Mouse (Mus musculus) layer of hippocampus, adult 9-11 months (tissue): ENCODE data around the gene Nrtn.

Source experiments
- DNase-seq: peaks from one replicate; pipeline ENCODE4 v3.0.0; 2022

Nrtn gene

GRCm38 (mm10) chr17:56761991-56762410, 4.7 kb upstream of the Nrtn start:
- peak; percentile 89 for DNase-seq

- no peak for DNase-seq
Observed at GRCm38 (mm10) chr17:56761077-56761476, 3.7 kb upstream of the Nrtn start.

GRCm38 (mm10) chr17:56759261-56759660, 1.9 kb upstream of the Nrtn start:
- DNase-seq, result no peak

GRCm38 (mm10) chr17:56758132-56758531, 802 bp upstream of the Nrtn start:
- peak; percentile 67 for DNase-seq

- DNase-seq, result no peak
Observed at GRCm38 (mm10) chr17:56756703-56757399, 479 bp downstream of the Nrtn start.

- DNase-seq, result no peak
Observed at GRCm38 (mm10) chr17:56754271-56755185, 2.8 kb downstream of the Nrtn start.

- DNase-seq, result no peak
Observed at GRCm38 (mm10) chr17:56753452-56753851, 3.9 kb downstream of the Nrtn start.

- no peak for DNase-seq
Observed at GRCm38 (mm10) chr17:56751404-56752072, 5.8 kb downstream of the Nrtn start.

- DNase-seq, result no peak
Observed at GRCm38 (mm10) chr17:56744173-56744572, 13.2 kb downstream of the Nrtn start.

GRCm38 (mm10) chr17:56740788-56741160, 16.6 kb downstream of the Nrtn start:
- DNase-seq, result no peak

- no peak for DNase-seq
Observed at GRCm38 (mm10) chr17:56740118-56740787, 17.1 kb downstream of the Nrtn start.

- DNase-seq, result no peak
Observed at GRCm38 (mm10) chr17:56738221-56738620, 19.1 kb downstream of the Nrtn start.

GRCm38 (mm10) chr17:56736534-56736933, 20.8 kb downstream of the Nrtn start:
- no peak for DNase-seq

- DNase-seq, result no peak
Observed at GRCm38 (mm10) chr17:56729656-56730055, 27.7 kb downstream of the Nrtn start.

GRCm38 (mm10) chr17:56729151-56729550, 28.2 kb downstream of the Nrtn start:
- DNase-seq, result no peak

GRCm38 (mm10) chr17:56728117-56728516, 29.2 kb downstream of the Nrtn start:
- DNase-seq, result no peak

- no peak for DNase-seq
Observed at GRCm38 (mm10) chr17:56727659-56728058, 29.7 kb downstream of the Nrtn start.

- no peak for DNase-seq
Observed at GRCm38 (mm10) chr17:56727029-56727649, 30.2 kb downstream of the Nrtn start.

GRCm38 (mm10) chr17:56723419-56724161, 33.7 kb downstream of the Nrtn start:
- no peak for DNase-seq

- DNase-seq, result no peak
Observed at GRCm38 (mm10) chr17:56722441-56722840, 34.9 kb downstream of the Nrtn start.

GRCm38 (mm10) chr17:56717363-56718058, 39.8 kb downstream of the Nrtn start, which contains the start of the genes Ndufa11 and Vmac:
Gene Ndufa11, plus strand, starts transcription at chr17:56717767.
Gene Vmac, minus strand, starts transcription at chr17:56718022.
- DNase-seq, result peak; percentile 95
